Mouse (Mus musculus): ENCODE measurements around the gene Ephb3.
"Not testable (repeated sequence)": the region's sequence is repeated elsewhere in the genome, so short reads cannot be mapped to it uniquely, and the experiment has no call there.

DNA sequence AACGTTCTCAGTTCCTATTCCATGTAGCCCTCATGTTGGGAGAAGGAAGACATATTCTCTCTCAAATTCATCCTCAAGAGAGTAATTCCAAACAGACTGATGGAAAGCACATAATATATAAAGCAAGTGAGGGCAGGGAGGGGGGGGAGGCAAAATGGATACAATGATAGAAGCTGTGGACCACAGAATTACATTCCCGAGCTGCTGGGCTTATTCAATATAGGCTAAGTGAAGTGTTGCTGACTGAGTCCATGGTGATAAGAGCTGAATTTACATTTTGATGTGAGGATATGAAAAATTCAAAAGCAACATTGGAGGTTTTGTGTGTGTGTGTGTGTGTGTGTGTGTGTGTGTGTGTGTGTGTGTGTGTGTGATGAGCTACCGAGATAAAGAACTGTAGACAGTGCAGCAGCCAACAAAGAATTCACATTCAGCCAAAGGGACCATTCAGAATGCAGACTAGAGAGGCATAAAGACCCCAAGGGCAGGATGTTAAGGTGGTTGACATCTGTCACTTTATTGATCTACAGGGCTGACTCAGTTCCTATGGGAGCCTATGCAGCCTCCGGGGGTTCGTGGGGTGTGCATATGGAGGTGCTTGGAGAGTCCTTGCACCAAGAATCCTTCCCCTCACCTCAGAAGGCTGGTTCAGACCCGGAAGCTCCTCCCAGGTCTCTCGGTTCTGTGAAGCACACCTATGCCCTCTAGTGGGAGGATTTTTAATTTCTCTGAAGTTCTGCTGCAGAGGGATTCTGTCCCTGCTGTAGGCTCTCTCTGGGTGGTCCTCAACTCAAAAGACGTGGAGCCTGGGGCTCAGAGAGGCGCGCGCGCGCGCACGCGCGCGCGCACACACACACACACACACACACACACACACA lies 39.0 kb upstream of the Ephb3 start:
- TF ChIP-seq POLR2A (IDR thresholded peaks at IDR 0.05; ENCODE audit: borderline replicate concordance, control insufficient read depth, low read depth, low read length); CTCF (IDR thresholded peaks at IDR 0.05; ENCODE audit: control insufficient read depth, insufficient read depth, low read length): not testable (repeated sequence)

All from bone marrow, adult 2 months (tissue).